Mouse (Mus musculus): ENCODE data around the gene Baiap2l1. TPM values are rescaled to one million over a fixed set of nuclear protein-coding genes. Genes with fewer than 3 reads are reported as not detected.

Baiap2l1 gene
- polyA plus RNA-seq, 1 experiment = 10.7 TPM

DNA sequence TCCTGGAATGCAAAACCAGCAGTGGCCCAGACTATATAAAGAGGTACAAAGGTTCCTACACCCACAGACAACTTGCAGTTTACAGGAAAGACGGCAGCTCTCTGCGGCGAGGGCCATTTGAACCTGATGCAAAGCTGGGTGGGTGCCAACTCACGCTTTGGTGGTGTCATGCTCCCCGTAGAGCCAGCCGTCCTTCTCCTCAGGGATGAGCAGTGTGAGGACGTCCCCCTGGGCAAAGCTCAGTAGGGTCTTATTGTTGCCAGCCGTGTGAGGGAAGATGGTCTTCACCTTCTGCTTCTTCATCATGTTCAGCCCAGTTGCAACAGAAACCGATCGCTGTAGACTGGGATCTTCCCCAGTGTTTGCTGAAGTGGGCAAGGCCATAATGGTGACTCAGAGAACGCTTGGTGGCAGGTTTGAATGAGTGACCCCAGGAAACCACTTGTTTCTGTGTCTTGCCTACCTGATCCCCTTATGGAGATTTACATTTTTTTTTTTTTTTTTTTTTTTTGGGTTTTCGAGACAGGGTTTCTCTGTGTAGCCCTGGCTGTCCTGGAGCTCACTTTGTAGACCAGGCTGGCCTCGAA is 79.4 kb downstream of the Baiap2l1 start:
- no peaks in the 10 kb centered on the region; the same call in 1 of the 2 replicates for H3K36me3 ChIP-seq (ENCODE audit: control insufficient read depth, insufficient read depth, low read length)
- WGBS = 90% methylated on average over 12 of the region's 13 CpGs

DNA sequence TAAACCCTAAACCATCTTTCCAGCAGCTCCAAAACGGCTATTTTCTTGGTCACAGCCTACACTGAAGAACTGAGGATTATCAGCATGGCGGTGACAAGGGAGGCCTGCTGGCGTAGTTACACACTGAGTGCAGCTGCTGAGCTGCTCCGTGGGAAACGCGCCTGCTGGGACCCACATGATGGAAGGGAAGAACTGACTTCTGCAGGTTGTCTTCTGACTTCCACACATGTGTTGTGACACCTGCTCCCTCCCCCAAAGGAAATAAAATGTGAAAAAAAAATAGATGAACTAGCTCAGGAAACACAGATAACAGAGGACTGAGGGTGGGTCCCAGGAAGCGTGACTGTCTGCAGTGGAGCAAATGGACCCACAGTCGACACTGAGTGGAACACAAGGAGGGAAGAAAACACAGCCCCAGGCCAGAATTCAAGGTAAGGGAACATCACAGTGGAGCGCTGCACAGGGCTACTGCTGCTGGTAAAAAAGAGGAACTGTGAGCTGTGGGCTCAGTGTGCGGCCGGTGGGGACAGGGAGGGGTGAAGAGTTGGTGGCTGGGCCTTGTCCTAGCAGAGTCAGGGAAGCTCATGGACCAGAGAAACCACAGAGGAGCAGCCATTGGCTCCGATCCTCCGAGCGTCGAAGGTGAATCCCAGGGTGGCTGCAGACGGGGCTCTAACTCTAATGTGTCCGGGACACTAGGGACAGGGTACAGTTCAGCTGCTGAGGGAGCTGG is 80.8 kb downstream of the Baiap2l1 start:
- WGBS = 86% methylated on average over 17 of the region's 17 CpGs
- no peak overlapping the region for H3K4me3 ChIP-seq (ENCODE audit: insufficient read depth, low read depth, low read length)
- no peaks in the 10 kb centered on the region for H3K4me1 ChIP-seq (ENCODE audit: control insufficient read depth, insufficient read depth, low read length)
- no peak for TF ChIP-seq CTCF (conservative IDR thresholded peaks at IDR 0.05; ENCODE audit: insufficient read depth, insufficient read length, low read depth, low read length)
- no peak for TF ChIP-seq POLR2A (IDR thresholded peaks at IDR 0.05; ENCODE audit: low read depth, low read length)
- no peak for DNase-seq
- no peak overlapping the region for H3K27ac ChIP-seq (ENCODE audit: insufficient read depth, low read depth, low read length)
- H3K36me3 ChIP-seq (ENCODE audit: control insufficient read depth, insufficient read depth, low read length) = no peaks in the 10 kb centered on the region
- H3K27me3 ChIP-seq (replicated peaks; ENCODE audit: control insufficient read depth, insufficient read depth, low read length) = no peaks in the 10 kb centered on the region

More for the DNA sequence above, 79.4 kb downstream of the Baiap2l1 start:
- Histone ChIP-seq H3K4me1 (ENCODE audit: control insufficient read depth, insufficient read depth, low read length) (no peaks in the 10 kb centered on the region), H3K27me3 (replicated peaks; ENCODE audit: control insufficient read depth, insufficient read depth, low read length) (no peaks in the 10 kb centered on the region), H3K4me3 (ENCODE audit: insufficient read depth, low read depth, low read length) (no peak overlapping the region), H3K27ac (ENCODE audit: insufficient read depth, low read depth, low read length) (no peak overlapping the region)
- TF ChIP-seq POLR2A (IDR thresholded peaks at IDR 0.05; ENCODE audit: low read depth, low read length) (no peak), CTCF (conservative IDR thresholded peaks at IDR 0.05; ENCODE audit: insufficient read depth, insufficient read length, low read depth, low read length) (no peak)
- no peak for DNase-seq

DNA sequence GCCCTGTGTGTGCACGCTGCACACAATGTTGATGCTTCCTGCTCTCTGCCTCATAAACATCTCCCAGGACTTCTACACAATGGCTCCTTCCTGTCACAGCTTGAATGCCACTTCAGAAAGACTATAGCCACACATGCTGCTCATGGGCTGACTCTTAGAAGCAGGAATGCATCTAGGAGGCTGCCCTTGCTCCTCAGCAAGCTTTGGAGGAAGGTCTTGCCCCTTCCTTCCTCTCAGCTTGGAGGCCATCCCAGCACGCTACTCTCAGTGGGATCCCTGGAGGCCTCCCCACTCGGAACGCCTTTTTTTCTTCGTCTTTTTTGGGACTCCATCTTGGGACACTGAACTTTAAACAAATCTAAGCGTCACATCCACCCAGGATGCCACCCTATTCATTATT is 83.0 kb downstream of the Baiap2l1 start:
- Histone ChIP-seq H3K4me3 (ENCODE audit: insufficient read depth, low read depth, low read length) (no peak overlapping the region), H3K4me1 (ENCODE audit: control insufficient read depth, insufficient read depth, low read length) (no peaks in the 10 kb centered on the region)
- 62% methylated on average over 6 of the region's 6 CpGs for WGBS

DNA sequence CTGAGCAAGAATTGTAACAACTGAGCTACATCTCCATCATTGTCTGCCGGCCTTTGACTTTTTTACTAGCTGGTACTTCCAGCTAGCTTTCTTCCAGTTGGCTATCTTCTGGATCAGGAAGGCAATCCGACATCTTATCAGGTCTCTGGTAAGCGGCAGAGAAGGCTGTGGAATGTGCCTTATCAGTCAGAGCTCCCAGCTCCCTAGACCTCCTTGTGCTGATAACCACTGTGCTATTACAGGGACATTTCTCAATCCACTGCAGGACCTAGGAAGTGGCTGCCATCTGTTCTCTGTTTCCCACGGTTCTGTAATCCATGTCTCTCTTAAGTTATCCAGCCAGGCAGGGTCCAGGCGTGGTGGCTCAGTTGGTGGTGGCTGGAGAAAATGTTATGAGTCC is 86.1 kb downstream of the Baiap2l1 start:
- no peak overlapping the region for H3K4me3 ChIP-seq (ENCODE audit: insufficient read depth, low read depth, low read length)
- no peaks in the 10 kb centered on the region for H3K4me1 ChIP-seq (ENCODE audit: control insufficient read depth, insufficient read depth, low read length)
- no peak for TF ChIP-seq POLR2A (IDR thresholded peaks at IDR 0.05; ENCODE audit: low read depth, low read length)
- TF ChIP-seq CTCF (conservative IDR thresholded peaks at IDR 0.05; ENCODE audit: insufficient read depth, insufficient read length, low read depth, low read length) = no peak
- 60% methylated on average over 5 of the region's 5 CpGs for WGBS
- no peak for DNase-seq
- H3K27me3 ChIP-seq (replicated peaks; ENCODE audit: control insufficient read depth, insufficient read depth, low read length) = no peaks in the 10 kb centered on the region
- no peaks in the 10 kb centered on the region for H3K36me3 ChIP-seq (ENCODE audit: control insufficient read depth, insufficient read depth, low read length)
- H3K27ac ChIP-seq (ENCODE audit: insufficient read depth, low read depth, low read length) = no peak overlapping the region

More for the DNA sequence above, 83.0 kb downstream of the Baiap2l1 start:
- no peak for DNase-seq
- no peaks in the 10 kb centered on the region for H3K36me3 ChIP-seq (ENCODE audit: control insufficient read depth, insufficient read depth, low read length)
- H3K27ac ChIP-seq (ENCODE audit: insufficient read depth, low read depth, low read length) = no peak overlapping the region
- no peak for TF ChIP-seq POLR2A (IDR thresholded peaks at IDR 0.05; ENCODE audit: low read depth, low read length)
- no peak for TF ChIP-seq CTCF (conservative IDR thresholded peaks at IDR 0.05; ENCODE audit: insufficient read depth, insufficient read length, low read depth, low read length)
- no peaks in the 10 kb centered on the region for H3K27me3 ChIP-seq (replicated peaks; ENCODE audit: control insufficient read depth, insufficient read depth, low read length)

DNA sequence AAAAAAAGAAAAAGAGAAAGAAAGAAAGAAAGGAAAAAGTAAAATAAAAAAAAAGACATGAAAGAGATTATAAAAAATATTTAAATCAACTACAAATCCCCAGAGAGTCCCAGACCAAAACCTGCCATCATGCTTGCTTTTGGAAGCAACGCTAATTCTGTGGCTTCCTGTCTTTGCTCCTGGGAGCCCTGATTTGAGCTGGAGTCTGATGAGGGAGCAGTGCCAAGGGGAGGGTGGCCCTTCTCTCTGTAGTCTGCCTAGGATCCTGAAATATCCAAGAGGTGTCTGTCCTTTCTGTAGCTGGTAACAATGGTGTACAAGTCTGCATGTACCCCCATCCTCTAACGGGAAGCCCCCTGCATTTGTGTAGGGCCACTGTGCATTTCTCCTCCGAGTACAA is 86.8 kb downstream of the Baiap2l1 start:
- no peak for DNase-seq
- Histone ChIP-seq H3K4me3 (ENCODE audit: insufficient read depth, low read depth, low read length) (no peak overlapping the region), H3K27me3 (replicated peaks; ENCODE audit: control insufficient read depth, insufficient read depth, low read length) (no peaks in the 10 kb centered on the region), H3K4me1 (ENCODE audit: control insufficient read depth, insufficient read depth, low read length) (no peaks in the 10 kb centered on the region), H3K27ac (ENCODE audit: insufficient read depth, low read depth, low read length) (no peak overlapping the region), H3K36me3 (ENCODE audit: control insufficient read depth, insufficient read depth, low read length) (no peaks in the 10 kb centered on the region)
- TF ChIP-seq POLR2A (IDR thresholded peaks at IDR 0.05; ENCODE audit: low read depth, low read length) (no peak), CTCF (conservative IDR thresholded peaks at IDR 0.05; ENCODE audit: insufficient read depth, insufficient read length, low read depth, low read length) (no peak)
- WGBS = 79% methylated on average over 3 of the region's 3 CpGs

DNA sequence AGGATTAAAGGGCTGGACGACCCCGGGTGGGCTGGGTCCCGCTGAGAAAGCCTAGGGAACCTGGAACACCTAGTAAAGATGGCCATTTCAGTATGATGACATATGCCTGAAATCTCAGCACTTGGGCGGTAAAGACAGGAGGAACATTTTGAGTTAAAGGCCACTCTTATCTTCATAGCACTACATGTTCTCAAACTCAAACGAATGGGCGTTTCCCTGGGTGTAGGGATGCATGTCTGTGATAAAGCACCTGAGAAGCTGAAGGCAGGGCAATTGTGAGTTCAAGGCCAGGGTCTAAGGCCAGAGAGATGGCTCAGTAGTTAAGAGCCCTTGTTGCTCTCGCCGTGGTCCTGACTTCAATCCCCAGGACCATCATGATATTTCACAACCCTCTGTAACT is 87.5 kb downstream of the Baiap2l1 start:
- Histone ChIP-seq H3K27me3 (replicated peaks; ENCODE audit: control insufficient read depth, insufficient read depth, low read length) (no peaks in the 10 kb centered on the region), H3K4me3 (ENCODE audit: insufficient read depth, low read depth, low read length) (no peak overlapping the region), H3K4me1 (ENCODE audit: control insufficient read depth, insufficient read depth, low read length) (no peaks in the 10 kb centered on the region), H3K27ac (ENCODE audit: insufficient read depth, low read depth, low read length) (no peak overlapping the region), H3K36me3 (ENCODE audit: control insufficient read depth, insufficient read depth, low read length) (no peaks in the 10 kb centered on the region)
- TF ChIP-seq POLR2A (IDR thresholded peaks at IDR 0.05; ENCODE audit: low read depth, low read length) = no peak
- no peak for TF ChIP-seq CTCF (conservative IDR thresholded peaks at IDR 0.05; ENCODE audit: insufficient read depth, insufficient read length, low read depth, low read length)
- 91% methylated on average over 8 of the region's 8 CpGs for WGBS
- no peak for DNase-seq

DNA sequence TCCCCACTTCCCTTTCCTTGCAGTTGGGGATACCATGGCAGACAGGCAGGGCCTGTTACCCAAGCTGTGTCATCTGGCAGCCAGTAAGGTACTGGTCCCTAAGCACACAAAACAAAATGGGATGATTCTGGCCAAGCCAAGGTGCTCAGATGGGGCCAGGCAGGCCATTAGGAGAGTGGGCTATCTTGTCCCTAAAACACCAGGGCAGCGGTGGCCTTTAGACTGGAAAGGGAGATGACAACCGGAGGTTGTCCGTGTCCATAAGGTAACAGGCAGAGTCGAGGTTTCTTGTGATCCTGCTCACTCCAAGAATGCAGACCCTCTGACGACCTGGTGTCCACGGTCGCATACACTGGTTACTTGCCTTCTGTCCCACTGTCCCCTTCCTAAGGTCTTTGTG is 88.0 kb downstream of the Baiap2l1 start:
- H3K4me1 ChIP-seq (ENCODE audit: control insufficient read depth, insufficient read depth, low read length) = no peaks in the 10 kb centered on the region
- H3K36me3 ChIP-seq (ENCODE audit: control insufficient read depth, insufficient read depth, low read length) = no peaks in the 10 kb centered on the region
- H3K27ac ChIP-seq (ENCODE audit: insufficient read depth, low read depth, low read length) = no peak overlapping the region
- WGBS = 90% methylated on average over 7 of the region's 7 CpGs
- TF ChIP-seq POLR2A (IDR thresholded peaks at IDR 0.05; ENCODE audit: low read depth, low read length) = no peak
- no peak for TF ChIP-seq CTCF (conservative IDR thresholded peaks at IDR 0.05; ENCODE audit: insufficient read depth, insufficient read length, low read depth, low read length)
- H3K4me3 ChIP-seq (ENCODE audit: insufficient read depth, low read depth, low read length) = no peak overlapping the region
- DNase-seq = no peak
- H3K27me3 ChIP-seq (replicated peaks; ENCODE audit: control insufficient read depth, insufficient read depth, low read length) = no peaks in the 10 kb centered on the region

Measured in kidney, adult 2 months (tissue).